Mouse (Mus musculus) neutrophil, adult 59 days (primary cell): Measurements from ENCODE around the gene Arhgap35. TPM values are rescaled to one million over a fixed set of nuclear protein-coding genes. Genes with fewer than 3 reads are reported as not detected.

ENCODE experiments used
- total RNA-seq, 2 experiments: library from RNA; stranded (reverse); gene quantifications; 1 replicate in 1 of 2; 2 replicates in 1 of 2; pipeline ENCODE4 v1.2.4; 2023

Gene Arhgap35
- total RNA-seq, result 1 to 10 TPM; 3.1 to 3.9 TPM

GRCm38 (mm10) chr7:16614888-16615715, at the start of gene Arhgap35:
Gene Arhgap35, minus strand, starts transcription at chr7:16614993.

DNA sequence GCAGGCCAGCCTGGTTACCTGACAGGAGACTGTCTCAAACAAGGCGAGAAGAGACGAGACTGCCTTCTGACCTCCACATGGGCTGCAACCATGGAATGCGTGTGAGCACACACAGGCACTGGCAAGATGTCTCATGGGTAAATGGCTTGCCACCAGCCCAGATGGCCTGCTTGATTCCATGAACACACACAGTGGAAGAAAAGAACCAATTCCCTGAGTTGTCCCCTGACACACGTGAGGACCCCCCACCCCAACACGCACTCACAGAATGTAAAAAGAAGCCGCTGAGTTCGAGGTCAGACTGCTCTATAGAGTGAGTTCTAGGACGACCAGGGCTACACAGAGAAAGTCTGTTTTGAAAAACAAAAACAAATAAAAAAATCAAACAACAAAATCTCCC, 137.2 kb downstream of the Arhgap35 start, which contains the start of gene Npas1:
TSS of gene Npas1 (minus strand) at position 101 of the 400 bp plus-strand sequence.

DNA sequence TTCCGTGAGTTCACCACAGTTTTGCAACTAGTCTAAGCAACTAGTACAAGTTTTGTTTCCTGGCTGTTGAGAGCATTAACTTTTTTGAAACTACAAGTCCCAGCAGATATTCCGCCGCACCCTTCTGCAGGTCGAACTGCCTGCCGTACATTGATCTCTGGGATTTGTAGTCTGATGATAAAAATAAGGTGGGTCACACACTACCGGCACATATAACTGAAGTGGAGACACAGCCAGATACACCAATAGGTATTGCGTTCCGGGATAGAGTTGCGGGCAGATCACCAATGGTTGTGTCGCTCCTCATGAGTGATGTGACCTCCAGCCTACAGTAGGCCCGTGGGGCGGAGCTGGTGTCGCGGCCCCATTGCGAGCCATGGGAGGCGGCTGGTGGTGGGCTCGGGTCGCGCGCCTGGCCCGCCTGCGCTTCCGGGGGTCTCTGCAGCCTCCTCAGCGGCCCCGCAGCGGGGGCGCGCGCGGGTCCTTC, 162.2 kb downstream of the Arhgap35 start, which contains the start of gene Tmem160:
TSS of gene Tmem160 (plus strand) at position 193 of the 487 bp plus-strand sequence.

Other genes with a start within 250 kb of the Arhgap35 start
- gene Sae1, start 227.2 kb downstream of the Arhgap35 start, total RNA-seq, result 10 to 100 TPM; 45.6 to 46.9 TPM
- 10 to 100 TPM; 69.3 to 78.4 TPM for gene Zc3h4, start 214.1 kb downstream of the Arhgap35 start, total RNA-seq
- gene Tmem160, start 162.2 kb downstream of the Arhgap35 start, total RNA-seq, result 10 to 100 TPM; 28.9 to 30.6 TPM
- under 1 TPM in 1 of 2 experiments, not detected in 1; 0.16 TPM for gene Npas1, start 137.3 kb downstream of the Arhgap35 start, total RNA-seq
- gene Ceacam15, start 60.7 kb upstream of the Arhgap35 start, total RNA-seq, result not detected
- not detected for gene Ceacam9, start 106.9 kb upstream of the Arhgap35 start, total RNA-seq
- gene Ap2s1, start 123.4 kb upstream of the Arhgap35 start, total RNA-seq, result 100 to 1,000 TPM; 141 to 154 TPM
- 10 to 100 TPM; 37.3 to 44.7 TPM for gene Slc1a5, start 166.3 kb upstream of the Arhgap35 start, total RNA-seq
- gene Strn4, start 200.9 kb upstream of the Arhgap35 start, total RNA-seq, result 10 to 100 TPM; 59.5 to 67.7 TPM
- 10 to 100 TPM; 13.8 to 16.2 TPM for gene Fkrp, start 201.7 kb upstream of the Arhgap35 start, total RNA-seq
- 10 to 100 TPM; 44.6 to 59.5 TPM for gene Prkd2, start 227.9 kb upstream of the Arhgap35 start, total RNA-seq